Mouse (Mus musculus): ENCODE measurements at regions not wholly inside any gene's neighbourhood (a gene's known extent, or its start where the extent isn't known, plus 50 kb on each side); places are given as distances from the start of the nearest gene placed in this dataset.

GRCm38 (mm10) chr13:99041256-99041655 lies 56.9 kb upstream of the 1700024P04Rik start:
- Histone ChIP-seq H3K4me3 (no peak overlapping the region), H3K27ac (no peak overlapping the region)
- DNase-seq (ENCODE audit: low spot score in 2 of 2): no peak
- TF ChIP-seq CTCF (conservative IDR thresholded peaks at IDR 0.05): no peak

GRCm38 (mm10) chr13:99040846-99041245 lies 56.5 kb upstream of the 1700024P04Rik start:
- DNase-seq (ENCODE audit: low spot score in 2 of 2): no peak
- Histone ChIP-seq H3K4me3 (no peak overlapping the region), H3K27ac (no peak overlapping the region)
- TF ChIP-seq CTCF (conservative IDR thresholded peaks at IDR 0.05): no peak

GRCm38 (mm10) chr13:99040171-99040570 lies 55.8 kb upstream of the 1700024P04Rik start:
- TF ChIP-seq CTCF (conservative IDR thresholded peaks at IDR 0.05): no peak
- no peak for DNase-seq (ENCODE audit: low spot score in 2 of 2)
- Histone ChIP-seq H3K27ac (no peak overlapping the region), H3K4me3 (no peak overlapping the region)

- H3K4me3 ChIP-seq: no peak overlapping the region
- H3K27ac ChIP-seq: no peak overlapping the region
- DNase-seq (ENCODE audit: low spot score in 2 of 2): no peak
- no peak for TF ChIP-seq CTCF (conservative IDR thresholded peaks at IDR 0.05)
Measured at GRCm38 (mm10) chr13:99039063-99039385, 54.7 kb upstream of the 1700024P04Rik start.

GRCm38 (mm10) chr13:99038198-99039062 lies 54.1 kb upstream of the 1700024P04Rik start:
- DNase-seq (ENCODE audit: low spot score in 2 of 2): no peak
- TF ChIP-seq CTCF (conservative IDR thresholded peaks at IDR 0.05): no peak
- Histone ChIP-seq H3K27ac (no peak overlapping the region), H3K4me3 (no peak overlapping the region)

- DNase-seq (ENCODE audit: low spot score in 2 of 2): no peak
- Histone ChIP-seq H3K4me3 (no peak overlapping the region), H3K27ac (no peak overlapping the region)
- no peak for TF ChIP-seq CTCF (conservative IDR thresholded peaks at IDR 0.05)
Measured at GRCm38 (mm10) chr13:99037131-99037530, 52.8 kb upstream of the 1700024P04Rik start.

Measured in layer of hippocampus, adult 2 months (tissue).